Mouse (Mus musculus) spleen, postnatal 14 days (tissue): ENCODE measurements at regions not wholly inside any gene's neighbourhood (a gene's known extent, or its start where the extent isn't known, plus 50 kb on each side); places are given as distances from the start of the nearest gene placed in this dataset.

Experiments
- DNase-seq, 2 experiments: peaks; one replicate each; pipeline ENCODE4 v3.0.0; 2021 to 2022; ENCODE audit warnings: low spot score in 2 of 2

GRCm38 (mm10) chr6:106876690-106877089 is 76.8 kb upstream of the Crbn start:
- DNase-seq, result no peak

- no peak for DNase-seq
Observed at GRCm38 (mm10) chr6:106891879-106892638, 92.2 kb upstream of the Crbn start.

- DNase-seq, result no peak
Observed at GRCm38 (mm10) chr6:106892639-106892934, 92.7 kb upstream of the Crbn start.

- no peak for DNase-seq
Observed at GRCm38 (mm10) chr6:106903953-106904683, 104.2 kb upstream of the Crbn start.

- DNase-seq, result no peak
Observed at GRCm38 (mm10) chr6:106915121-106915520, 115.2 kb upstream of the Crbn start.

GRCm38 (mm10) chr6:106916683-106917289 is 116.9 kb upstream of the Crbn start:
- no peak for DNase-seq

- no peak for DNase-seq
Observed at GRCm38 (mm10) chr6:106920951-106921350, 121.1 kb upstream of the Crbn start.

- no peak for DNase-seq
Observed at GRCm38 (mm10) chr6:106925486-106925885, 125.6 kb upstream of the Crbn start.

- no peak for DNase-seq
Observed at GRCm38 (mm10) chr6:106933584-106933983, 133.7 kb upstream of the Crbn start.

- DNase-seq, result no peak
Observed at GRCm38 (mm10) chr6:106946227-106946927, 146.5 kb upstream of the Crbn start.

GRCm38 (mm10) chr6:106950909-106951308 is 151.0 kb upstream of the Crbn start:
- no peak for DNase-seq

- DNase-seq, result no peak
Observed at GRCm38 (mm10) chr6:106961320-106961719, 161.4 kb upstream of the Crbn start.

GRCm38 (mm10) chr6:106964337-106964736 is 164.5 kb upstream of the Crbn start:
- DNase-seq, result no peak

- DNase-seq, result no peak
Observed at GRCm38 (mm10) chr6:106975439-106975838, 175.6 kb upstream of the Crbn start.

GRCm38 (mm10) chr6:106978721-106979120 is 178.8 kb upstream of the Crbn start:
- DNase-seq, result no peak

- DNase-seq, result no peak
Observed at GRCm38 (mm10) chr6:106979755-106980154, 179.9 kb upstream of the Crbn start.

GRCm38 (mm10) chr6:106980188-106980587 is 180.3 kb upstream of the Crbn start:
- DNase-seq, result no peak

GRCm38 (mm10) chr6:106981232-106981631 is 181.4 kb upstream of the Crbn start:
- DNase-seq, result no peak

GRCm38 (mm10) chr6:106985132-106985801 is 185.4 kb upstream of the Crbn start:
- DNase-seq, result no peak

- DNase-seq, result no peak
Observed at GRCm38 (mm10) chr6:106991586-106991985, 191.7 kb upstream of the Crbn start.

- no peak for DNase-seq
Observed at GRCm38 (mm10) chr6:107004406-107005120, 204.7 kb upstream of the Crbn start.
